Mouse (Mus musculus) erythroblast, embryonic 14.5 days (primary cell): ENCODE results near the gene Rhpn2.

ENCODE experiments used
- GATA1 ChIP-seq: IDR thresholded peaks from 2 replicates; pipeline ENCODE4 v1.6.1; 2012; ENCODE audit warnings: low read length, inconsistent platforms, mixed read lengths
- TAL1 ChIP-seq: IDR thresholded peaks from 3 replicates; pipeline ENCODE4 v1.6.1; 2012; ENCODE audit warnings: low read length, inconsistent platforms, mixed read lengths

DNA sequence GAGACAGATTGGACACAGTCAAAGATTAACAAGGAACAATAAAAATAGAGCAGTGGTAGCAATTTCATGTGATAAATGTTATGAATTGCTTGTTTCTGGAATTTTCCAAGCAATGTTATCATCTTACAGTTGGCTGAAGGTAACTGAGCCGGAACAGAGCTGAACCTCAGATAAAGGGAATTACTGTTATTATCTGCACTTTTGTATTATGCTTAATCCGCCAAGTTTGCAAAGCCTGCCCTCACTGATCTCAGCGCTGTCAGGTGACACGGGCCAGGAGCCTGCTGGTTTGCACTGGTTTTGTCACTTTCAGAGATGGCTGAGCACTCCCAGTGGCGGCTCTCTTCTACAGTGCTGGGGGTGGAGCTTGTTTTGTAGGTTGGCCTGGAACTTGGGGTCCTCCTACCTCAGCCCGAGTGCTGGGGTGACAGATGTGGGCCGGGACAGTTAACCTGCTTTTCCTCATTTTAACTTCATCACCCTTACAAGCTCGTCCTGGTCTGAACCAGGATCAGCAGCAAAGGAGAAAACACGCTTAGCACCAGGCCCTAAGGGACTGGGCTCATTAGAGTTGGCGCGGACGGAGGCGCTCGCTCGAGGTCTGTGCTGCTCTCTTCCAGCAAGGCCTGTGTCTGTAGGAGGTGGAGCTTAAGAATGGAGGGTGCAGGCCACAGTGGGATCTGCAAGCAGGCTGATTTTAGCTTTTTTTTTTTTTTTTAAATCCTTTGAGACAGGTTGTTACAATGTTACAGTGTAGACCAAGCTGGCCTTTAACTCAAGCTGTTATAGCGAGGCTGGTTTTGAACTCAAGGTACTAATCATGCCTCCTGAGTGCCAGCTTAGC lies 39.4 kb downstream of the Rhpn2 start:
- no peak for TF ChIP-seq GATA1
- TF ChIP-seq TAL1 = no peak
